Mouse (Mus musculus) kidney, embryonic 16.5 days (tissue): ENCODE data around the gene Cacna2d3. TPM values are rescaled to one million over a fixed set of nuclear protein-coding genes. Genes with fewer than 3 reads are reported as not detected.

Experiments used
- ATAC-seq: fragments of 200-750 bp; cut with Nextera tagmentation; 2 replicates; pipeline ENCODE4 v1.8.0; 2017; ENCODE audit warnings: moderate TSS enrichment; ENCODE audit not compliant: low FRiP score, low TSS enrichment
- H3K27ac ChIP-seq: fragments of 300-500 bp; sonication (generic); 2 replicates; pipeline ENCODE4 v1.5.1; 2014; ENCODE audit warnings: low read length
- H3K27me3 ChIP-seq: fragments of 300-500 bp; sonication (generic); 2 replicates; pipeline ENCODE4 v1.6.1; 2014; ENCODE audit warnings: low read length, control low read depth, mixed read lengths; ENCODE audit not compliant: insufficient read depth
- H3K36me3 ChIP-seq: fragments of 300-500 bp; sonication (generic); 2 replicates; pipeline ENCODE4 v1.6.1; 2014; ENCODE audit warnings: low read length, control low read depth, mixed read lengths; ENCODE audit not compliant: insufficient read depth
- H3K4me1 ChIP-seq: fragments of 300-500 bp; sonication (generic); 2 replicates; pipeline ENCODE4 v1.6.1; 2014; ENCODE audit warnings: low read length, control low read depth, mixed read lengths; ENCODE audit not compliant: insufficient read depth
- H3K4me2 ChIP-seq: fragments of 300-500 bp; sonication (generic); replicated peaks from 2 replicates; pipeline ENCODE4 v1.6.1; 2014; ENCODE audit warnings: low read depth, low read length
- H3K4me3 ChIP-seq: fragments of 300-500 bp; sonication (generic); 2 replicates; pipeline ENCODE4 v1.5.1; 2014; ENCODE audit warnings: mild to moderate bottlenecking, low read length
- H3K9ac ChIP-seq: fragments of 300-500 bp; sonication (generic); replicated peaks from 2 replicates; pipeline ENCODE4 v1.6.1; 2014; ENCODE audit warnings: low read length
- H3K9me3 ChIP-seq: fragments of 300-500 bp; sonication (generic); 2 replicates; pipeline ENCODE4 v1.6.1; 2016; ENCODE audit warnings: low read length, control low read depth
- WGBS: fragments of 180-500 bp; shearing (Covaris S2); extraction: QIAGEN DNeasy Blood & Tissue Kit; methylation state at CpG from one replicate; pipeline ENCODE4 v1.1.7; 2014; 5-methylcytosine and 5-hydroxymethylcytosine counted together
- polyA plus RNA-seq: library from polyadenylated mRNA; unstranded; fragments of >200 nt; fragmentation: Nextera tagmentation; extraction: Ambion mirVana; gene quantifications from 2 replicates; pipeline ENCODE4 v1.2.1, GENCODE M21; 2015

The Cacna2d3 gene
- polyA plus RNA-seq: 2.0 and 2.8 TPM in 2 replicates

- Histone ChIP-seq H3K4me2 (peak within 1 kb of the TSS; percentile 100), H3K36me3 (no peaks in the 10 kb centered on the region), H3K9ac (peak within 1 kb of the TSS; percentile 72), H3K9me3 (no peaks in the 10 kb centered on the region), H3K27me3 (peaks cover 74% of the 10 kb centered on the region), H3K4me1 (peaks cover 17% of the 10 kb centered on the region), H3K27ac (no peak within 1 kb of the TSS), H3K4me3 (peak within 1 kb of the TSS; percentile 70)
- peak; percentile 78 for ATAC-seq
- WGBS: under 1% methylated on average over 52 of the region's 109 CpGs
Observed at GRCm38 (mm10) chr14:29721488-29722385, at the start of gene Cacna2d3. TSS of gene Cacna2d3 (minus strand) at chr14:29721864.

- no peaks in the 10 kb centered on the region for H3K4me1 ChIP-seq
- H3K4me3 ChIP-seq: no peak overlapping the region
- 91% methylated on average over 4 of the region's 4 CpGs for WGBS
- H3K27ac ChIP-seq: no peak overlapping the region
- H3K9me3 ChIP-seq: no peaks in the 10 kb centered on the region
- ATAC-seq: no peak
- H3K9ac ChIP-seq: no peak overlapping the region
- no peak overlapping the region for H3K4me2 ChIP-seq
- no peaks in the 10 kb centered on the region for H3K27me3 ChIP-seq
- no peaks in the 10 kb centered on the region for H3K36me3 ChIP-seq
Observed at GRCm38 (mm10) chr14:29769486-29769885, 47.8 kb upstream of the Cacna2d3 start.

- H3K4me2 ChIP-seq: no peak overlapping the region
- H3K4me1 ChIP-seq: no peaks in the 10 kb centered on the region
- no peaks in the 10 kb centered on the region for H3K27me3 ChIP-seq
- H3K9ac ChIP-seq: no peak overlapping the region
- H3K9me3 ChIP-seq: peaks cover 2% of the 10 kb centered on the region; the same call in 1 of the 2 replicates
- WGBS: 73% methylated on average over 5 of the region's 5 CpGs
- H3K27ac ChIP-seq: no peak overlapping the region
- H3K4me3 ChIP-seq: no peak overlapping the region
- no peak for ATAC-seq
- H3K36me3 ChIP-seq: no peaks in the 10 kb centered on the region
Observed at GRCm38 (mm10) chr14:29752876-29753275, 31.2 kb upstream of the Cacna2d3 start.

- H3K4me3 ChIP-seq: no peak overlapping the region
- no peak for ATAC-seq
- 71% methylated on average over 2 of the region's 2 CpGs for WGBS
Observed at GRCm38 (mm10) chr14:29738751-29739150, 17.1 kb upstream of the Cacna2d3 start.

GRCm38 (mm10) chr14:29730256-29730655 is 8.6 kb upstream of the Cacna2d3 start:
- Histone ChIP-seq H3K36me3 (no peaks in the 10 kb centered on the region), H3K4me3 (no peak overlapping the region), H3K4me1 (no peaks in the 10 kb centered on the region), H3K27me3 (peaks cover 11% of the 10 kb centered on the region), H3K4me2 (no peak overlapping the region), H3K9me3 (no peaks in the 10 kb centered on the region), H3K9ac (no peak overlapping the region), H3K27ac (no peak overlapping the region)
- WGBS: 88% methylated on average over 4 of the region's 4 CpGs
- no peak for ATAC-seq

More at GRCm38 (mm10) chr14:29738751-29739150, 17.1 kb upstream of the Cacna2d3 start:
- Histone ChIP-seq H3K4me2 (no peak overlapping the region), H3K9me3 (no peaks in the 10 kb centered on the region), H3K9ac (no peak overlapping the region), H3K36me3 (no peaks in the 10 kb centered on the region), H3K27me3 (no peaks in the 10 kb centered on the region), H3K27ac (no peak overlapping the region), H3K4me1 (no peaks in the 10 kb centered on the region)

- Histone ChIP-seq H3K4me2 (no peak overlapping the region), H3K27ac (no peak overlapping the region), H3K27me3 (peaks cover 19% of the 10 kb centered on the region), H3K4me3 (no peak overlapping the region), H3K4me1 (no peaks in the 10 kb centered on the region), H3K9ac (no peak overlapping the region), H3K9me3 (no peaks in the 10 kb centered on the region), H3K36me3 (no peaks in the 10 kb centered on the region)
- 76% methylated on average over 4 of the region's 4 CpGs for WGBS
- ATAC-seq: no peak
Observed at GRCm38 (mm10) chr14:29729009-29729408, 7.3 kb upstream of the Cacna2d3 start.

GRCm38 (mm10) chr14:29727596-29727995 is 5.9 kb upstream of the Cacna2d3 start:
- no peak overlapping the region for H3K4me3 ChIP-seq
- no peaks in the 10 kb centered on the region for H3K36me3 ChIP-seq
- H3K4me2 ChIP-seq: no peak overlapping the region
- H3K9me3 ChIP-seq: no peaks in the 10 kb centered on the region
- 0 out of 2 replicates have a peak, but pooled peaks cover 6% of the 10 kb centered on the region for H3K4me1 ChIP-seq
- H3K27me3 ChIP-seq: peaks cover 33% of the 10 kb centered on the region
- no peak overlapping the region for H3K27ac ChIP-seq
- no peak overlapping the region for H3K9ac ChIP-seq
- ATAC-seq: no peak
- 59% methylated on average over 9 of the region's 9 CpGs for WGBS

GRCm38 (mm10) chr14:29723267-29723666 is 1.6 kb upstream of the Cacna2d3 start:
- no peak overlapping the region for H3K27ac ChIP-seq
- no peak for ATAC-seq
- H3K4me3 ChIP-seq: peak overlapping the region; percentile 70
- peak overlapping the region; percentile 72 for H3K9ac ChIP-seq
- no peaks in the 10 kb centered on the region for H3K9me3 ChIP-seq
- H3K4me2 ChIP-seq: peak overlapping the region; percentile 100
- no peaks in the 10 kb centered on the region for H3K36me3 ChIP-seq
- peaks cover 17% of the 10 kb centered on the region for H3K4me1 ChIP-seq
- WGBS: 7% methylated on average over 10 of the region's 10 CpGs
- peaks cover 65% of the 10 kb centered on the region for H3K27me3 ChIP-seq

GRCm38 (mm10) chr14:29722386-29723221 is 940 bp upstream of the Cacna2d3 start:
- H3K9me3 ChIP-seq: no peaks in the 10 kb centered on the region
- H3K4me2 ChIP-seq: peak overlapping the region; percentile 100
- H3K27me3 ChIP-seq: peaks cover 68% of the 10 kb centered on the region
- H3K4me3 ChIP-seq: peak overlapping the region; percentile 70
- no peak overlapping the region for H3K27ac ChIP-seq
- no peaks in the 10 kb centered on the region for H3K36me3 ChIP-seq
- WGBS: under 1% methylated on average over 65 of the region's 76 CpGs
- peaks cover 17% of the 10 kb centered on the region for H3K4me1 ChIP-seq
- ATAC-seq: peak; percentile 75
- peak overlapping the region; percentile 72 for H3K9ac ChIP-seq
